Mouse (Mus musculus): Measurements from ENCODE around the gene AI182371.

GRCm38 (mm10) chr2:35048851-35049250, 52.5 kb downstream of the AI182371 start:
- peak; percentile 38; the same call in 1 of the 2 replicates for TF ChIP-seq CTCF (IDR thresholded peaks at IDR 0.05; ENCODE audit: extremely low read depth, insufficient read depth, insufficient read length, insufficient replicate concordance)
- no peak for TF ChIP-seq POLR2A (IDR thresholded peaks at IDR 0.05; ENCODE audit: low read depth, low read length)
